Mouse (Mus musculus) cerebellum, adult 11-12 months (tissue): ENCODE measurements around the gene Mov10.
A peak's percentile ranks its signal among the peaks of the same experiment; 100 is the strongest.
"Not testable (repeated sequence)": the region's sequence is repeated elsewhere in the genome, so short reads cannot be mapped to it uniquely, and the experiment has no call there.

Source experiments
- DNase-seq: peaks from one replicate; pipeline ENCODE4 v3.0.0; 2022

Gene Mov10

DNA sequence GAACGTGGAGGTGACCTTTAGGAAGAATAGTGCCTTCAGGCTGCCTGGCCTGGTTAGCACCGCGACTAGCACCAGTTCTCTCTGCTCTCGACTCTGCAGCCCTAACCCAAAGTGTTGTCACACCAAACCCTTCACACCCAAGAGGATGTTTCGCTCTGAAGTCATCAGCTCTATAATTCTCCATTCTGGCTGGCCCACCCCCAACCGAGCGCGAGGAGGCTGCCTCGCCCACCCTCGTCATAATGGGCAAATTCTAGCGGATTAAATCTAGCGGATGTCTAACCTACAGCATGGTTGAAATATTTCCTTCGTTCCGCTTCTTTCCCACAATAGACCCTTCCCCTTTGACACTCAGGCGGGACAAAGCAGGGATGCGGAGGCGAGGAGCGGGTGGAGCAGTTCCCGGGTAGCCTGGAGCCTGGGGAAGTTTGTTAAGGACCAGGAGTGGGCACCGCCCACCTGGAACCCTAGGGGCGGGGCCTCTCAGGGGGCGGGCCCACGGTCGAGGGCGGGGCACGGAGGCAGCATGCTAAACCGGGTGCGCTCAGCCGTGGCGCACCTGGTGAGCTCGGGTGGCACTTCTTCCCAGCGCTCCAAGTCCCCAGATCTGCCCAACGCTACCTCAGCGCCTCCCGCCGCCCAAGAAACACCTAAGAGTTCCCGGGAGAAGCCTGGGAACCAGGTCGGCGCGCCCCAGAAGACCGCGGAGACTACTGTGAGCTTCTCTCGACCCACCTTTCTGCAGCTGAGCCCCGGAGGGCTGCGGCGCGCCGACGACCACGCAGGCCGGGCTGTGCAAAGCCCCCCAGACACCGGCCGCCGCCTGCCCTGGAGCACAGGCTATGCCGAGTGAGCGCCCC, 37.6 kb downstream of the Mov10 start, which contains the start of gene Ppm1j:
Ppm1j (plus strand) TSS at position 496 of the 860 bp plus-strand sequence.
- no peak for DNase-seq

DNA sequence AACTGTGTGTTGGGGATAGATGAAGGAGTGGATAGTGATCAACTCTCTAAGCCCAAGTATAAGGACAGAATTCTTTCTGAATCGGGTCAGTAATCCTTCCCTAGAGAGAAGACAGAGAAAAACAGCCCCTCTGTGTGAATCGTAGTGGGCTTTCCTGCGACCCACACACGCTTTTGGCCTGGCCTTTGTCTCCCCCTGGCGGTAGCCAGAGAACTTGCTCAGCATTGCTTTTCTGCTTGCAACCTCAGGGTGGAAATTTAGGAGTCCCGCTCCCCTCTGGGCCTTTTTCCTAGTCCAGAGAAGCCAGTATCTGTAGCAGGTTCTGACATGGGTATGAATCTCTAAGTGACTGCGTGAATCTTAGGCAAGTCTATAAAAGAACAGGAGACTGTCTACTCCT, 38.4 kb downstream of the Mov10 start:
- no peak for DNase-seq

DNA sequence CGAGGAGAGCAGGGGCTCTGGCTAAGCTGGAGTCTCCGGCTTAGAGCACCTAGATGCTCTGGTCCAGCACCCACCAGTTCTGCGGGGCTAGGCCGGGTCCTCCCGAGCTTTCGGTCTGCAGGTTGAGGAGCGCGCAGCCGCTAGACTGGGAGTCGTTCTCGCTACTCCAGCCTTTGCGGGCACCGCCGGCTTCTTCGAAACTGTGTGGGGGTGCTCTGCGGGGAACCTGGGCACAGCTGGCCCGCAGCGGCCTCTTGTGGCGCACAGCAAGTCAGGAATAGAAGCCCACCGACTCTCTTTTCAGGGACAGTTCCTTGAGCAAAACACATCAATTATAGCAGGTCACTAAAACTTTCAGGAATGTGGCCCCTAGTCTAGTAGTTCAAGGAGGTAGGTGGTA, 41.0 kb downstream of the Mov10 start:
- no peak for DNase-seq

DNA sequence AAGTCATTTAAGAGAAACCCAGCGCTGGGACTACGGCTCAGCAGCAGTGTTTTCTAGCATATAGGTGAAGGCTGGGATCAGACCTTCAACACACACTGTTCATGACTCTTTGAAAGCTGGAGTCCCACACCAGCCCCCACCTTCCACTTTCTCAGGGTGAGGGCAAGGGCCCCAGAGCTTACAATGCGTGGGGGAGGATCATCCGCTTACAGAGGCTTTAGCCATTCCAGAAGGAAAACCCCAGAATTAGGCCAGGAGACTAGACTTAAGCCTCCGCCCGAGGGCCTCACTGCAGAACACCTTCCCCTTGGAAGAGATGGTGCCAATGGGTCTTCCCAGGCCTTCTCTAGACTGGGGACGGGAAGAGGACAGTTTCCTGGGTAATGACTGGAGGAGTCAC, 45.1 kb downstream of the Mov10 start:
- no peak for DNase-seq

DNA sequence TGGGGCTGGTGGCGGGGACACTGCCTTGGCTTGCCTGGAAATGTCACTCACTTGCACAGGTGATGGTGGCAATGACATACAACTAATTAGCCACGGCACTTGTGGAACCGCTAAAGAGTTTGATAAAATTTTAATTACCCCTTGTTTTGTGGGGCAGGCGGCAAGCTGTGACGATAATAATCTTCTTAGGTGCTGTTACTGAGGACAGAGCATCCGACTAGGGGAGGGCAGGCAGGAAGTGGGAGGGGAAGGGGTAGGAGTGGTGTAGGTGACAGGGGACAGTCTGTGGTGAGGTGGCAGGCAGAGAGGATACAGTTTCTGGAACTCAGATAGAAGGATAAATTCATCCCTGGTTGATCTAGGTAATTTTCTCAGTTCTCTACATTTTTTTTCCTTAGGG, 46.9 kb downstream of the Mov10 start:
- DNase-seq: no peak

DNA sequence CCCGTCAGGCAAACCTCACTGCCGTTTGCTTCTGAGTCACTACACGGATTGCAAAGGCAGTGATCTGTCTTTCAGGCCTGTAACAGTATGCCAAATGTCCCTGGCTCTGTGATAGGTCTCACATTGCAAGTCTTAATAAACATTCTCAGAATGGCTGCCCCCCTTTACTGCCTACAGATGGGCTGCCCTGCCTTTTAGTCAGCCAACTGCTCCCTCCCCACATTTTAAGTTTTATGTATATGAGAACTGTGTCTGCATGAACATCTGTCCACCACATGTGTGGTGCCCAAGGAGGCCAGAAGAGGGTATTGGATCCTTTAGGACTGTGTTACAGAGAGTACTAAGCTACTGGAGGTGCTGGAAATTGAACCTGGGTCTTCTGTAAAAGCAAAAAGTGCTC, 47.4 kb downstream of the Mov10 start:
- no peak for DNase-seq

DNA sequence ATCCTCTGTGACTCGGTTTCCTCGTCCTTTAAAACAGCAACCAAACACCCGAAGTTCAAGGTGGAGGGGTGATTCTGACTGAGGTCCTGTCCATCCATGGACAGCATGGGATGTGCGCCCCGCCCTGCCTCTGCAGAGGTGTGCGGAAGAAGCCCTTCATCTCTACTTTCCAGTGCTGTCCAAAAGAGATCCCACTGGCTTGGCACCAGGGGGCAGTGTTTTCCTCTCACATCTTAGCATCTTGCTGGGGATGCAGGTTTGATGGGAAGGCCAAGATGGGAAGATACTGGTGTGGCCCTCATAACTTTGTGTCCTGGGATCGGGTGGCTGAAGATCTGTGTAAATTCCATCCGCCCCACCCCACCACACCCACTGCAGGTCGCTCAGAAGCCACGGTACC, 48.3 kb downstream of the Mov10 start:
- DNase-seq: no peak

DNA sequence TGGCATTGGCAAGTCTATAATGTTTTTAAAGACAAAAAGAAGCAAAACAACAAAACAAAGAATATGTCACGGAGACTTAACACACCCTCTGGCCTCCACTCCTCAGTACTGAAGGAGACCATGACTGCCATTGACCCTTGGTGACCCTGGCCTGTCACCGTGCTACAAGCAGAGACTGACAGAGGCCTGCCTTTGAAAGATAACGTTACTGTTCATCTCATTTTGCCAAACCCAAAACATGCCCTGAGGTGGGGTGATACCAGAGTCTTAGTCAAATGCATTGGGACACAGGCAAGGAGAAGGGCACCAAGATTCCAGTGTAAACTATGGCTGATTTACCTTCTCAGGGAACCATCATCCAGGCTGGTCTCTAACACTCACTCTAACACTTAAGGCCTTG, 49.2 kb downstream of the Mov10 start:
- no peak for DNase-seq

DNA sequence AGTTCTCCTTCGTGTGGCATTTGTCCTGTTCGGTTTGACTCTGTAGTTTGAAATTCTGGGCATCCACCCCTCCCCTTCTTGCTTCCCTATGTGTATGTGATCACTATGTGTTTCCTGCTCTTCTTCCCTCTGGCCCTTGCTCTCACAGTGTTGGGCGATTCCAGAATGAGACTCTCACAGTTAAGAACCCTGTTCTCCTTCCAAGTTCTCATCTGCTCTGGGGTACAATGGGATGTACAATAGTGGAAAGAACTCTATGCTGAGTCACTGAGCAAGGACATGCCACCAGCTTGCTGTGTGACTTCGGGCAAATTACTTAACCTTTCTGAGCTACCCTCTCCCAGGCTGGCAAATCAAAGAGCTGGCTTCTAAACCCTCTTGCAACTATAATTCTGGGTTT, 50.6 kb downstream of the Mov10 start:
- DNase-seq: no peak

DNA sequence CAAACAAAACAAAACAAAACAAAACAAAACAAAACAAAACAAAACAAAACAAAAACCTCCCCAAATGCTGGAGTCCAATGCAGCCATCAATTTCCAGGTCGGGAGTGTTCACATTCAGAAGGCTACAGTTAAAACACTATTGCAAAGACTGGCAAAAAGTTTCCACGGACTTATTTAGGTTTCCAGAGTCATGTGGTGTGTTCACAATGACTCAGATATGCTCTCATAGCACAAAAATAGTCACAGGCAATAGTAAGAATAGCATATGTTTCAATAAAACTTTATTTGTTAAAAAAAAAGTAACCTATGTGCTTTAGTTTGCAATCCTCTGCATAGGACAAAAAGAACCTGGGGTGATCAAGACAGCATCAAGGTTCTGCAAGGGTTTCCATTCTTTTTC, 51.2 kb downstream of the Mov10 start:
- DNase-seq: no peak

DNA sequence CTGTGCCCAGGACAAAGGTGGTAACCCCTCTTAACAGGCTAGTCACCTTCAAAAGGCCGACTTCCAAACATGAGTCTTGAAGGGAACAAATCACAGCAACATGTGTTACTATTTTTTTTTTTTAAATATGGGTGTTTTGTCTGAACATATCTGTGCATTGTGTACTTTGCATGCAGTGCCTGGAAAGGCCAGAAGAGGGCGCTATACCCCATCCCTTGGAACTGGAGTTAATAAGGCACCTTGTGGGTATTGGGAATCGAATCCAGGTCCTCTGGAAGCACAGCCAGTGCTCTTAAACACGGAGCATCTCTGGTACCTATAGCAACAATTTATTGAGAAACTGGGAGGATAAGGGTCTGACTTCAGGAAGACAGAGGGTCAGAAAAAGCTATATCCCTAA, 53.3 kb downstream of the Mov10 start:
- DNase-seq: no peak

DNA sequence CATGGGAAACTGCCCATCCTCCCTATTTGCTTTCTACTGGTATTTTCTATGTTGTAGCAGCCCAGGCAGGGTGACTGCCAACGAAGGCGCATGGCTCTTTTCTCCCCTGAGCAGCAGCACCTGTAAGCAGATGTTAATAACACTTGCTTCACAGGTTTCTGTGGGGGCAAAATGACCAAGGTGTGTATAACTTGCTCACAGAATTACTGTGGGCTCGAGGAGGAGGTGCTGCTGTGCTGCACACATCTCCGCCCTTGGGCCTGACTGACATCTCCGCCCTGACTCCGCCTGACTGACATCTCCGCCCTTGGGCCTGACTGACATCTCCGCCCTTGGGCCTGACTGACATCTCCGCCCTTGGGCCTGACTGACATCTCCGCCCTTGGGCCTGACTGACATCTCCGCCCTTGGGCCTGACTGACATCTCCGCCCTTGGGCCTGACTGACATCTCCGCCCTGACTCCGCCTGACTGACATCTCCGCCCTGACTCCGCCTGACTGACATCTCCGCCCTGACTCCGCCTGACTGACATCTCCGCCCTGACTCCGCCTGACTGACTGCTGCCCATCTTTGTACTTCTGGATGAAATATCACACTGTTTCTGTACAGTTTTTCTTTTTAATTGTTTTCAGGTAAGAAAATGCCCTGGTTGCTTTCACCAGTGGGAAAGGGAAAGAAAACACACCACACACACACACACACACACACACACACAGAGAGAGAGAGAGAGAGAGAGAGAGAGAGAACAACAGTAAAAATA, 56.1 kb downstream of the Mov10 start:
- not testable (repeated sequence) for DNase-seq

DNA sequence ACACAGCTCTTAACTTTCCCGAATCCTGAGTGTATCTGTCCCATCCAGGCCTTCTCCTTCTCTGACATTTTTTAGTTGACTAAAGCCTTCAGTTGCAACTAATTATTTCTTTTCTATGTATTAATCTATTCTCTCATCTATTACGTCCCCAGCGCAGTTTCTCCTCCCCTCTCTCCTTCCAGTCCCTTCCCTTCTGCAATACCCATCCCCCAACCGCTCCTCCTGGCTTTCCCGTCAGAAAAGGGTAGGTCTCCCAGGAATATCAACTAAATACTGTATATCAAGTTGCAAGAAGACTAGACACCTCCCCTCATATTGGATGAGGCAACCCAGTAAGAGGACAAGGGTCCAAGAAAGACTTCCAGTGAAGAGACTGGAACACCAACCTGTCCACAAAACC, 59.5 kb downstream of the Mov10 start:
- DNase-seq: no peak

DNA sequence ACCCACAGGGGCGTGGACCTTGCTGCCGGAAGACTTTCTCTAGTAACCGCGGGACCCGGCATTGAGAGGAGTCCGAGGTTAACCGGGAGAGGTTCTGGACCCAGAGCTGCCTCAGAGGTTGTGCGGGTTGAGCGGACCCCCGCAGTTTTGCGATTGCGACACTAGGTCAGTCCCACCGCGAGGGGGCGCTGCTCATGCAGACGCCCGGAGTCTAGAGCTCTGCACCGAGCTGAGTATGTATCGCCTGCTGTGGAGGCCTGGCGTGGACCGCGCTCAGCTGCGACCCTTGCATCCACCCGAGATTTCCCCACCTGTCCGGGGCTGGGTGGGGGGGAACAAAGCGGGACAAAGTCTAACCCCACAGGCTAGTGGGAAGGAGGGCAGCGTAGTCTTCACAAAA, 60.0 kb downstream of the Mov10 start:
- peak; percentile 23 for DNase-seq

DNA sequence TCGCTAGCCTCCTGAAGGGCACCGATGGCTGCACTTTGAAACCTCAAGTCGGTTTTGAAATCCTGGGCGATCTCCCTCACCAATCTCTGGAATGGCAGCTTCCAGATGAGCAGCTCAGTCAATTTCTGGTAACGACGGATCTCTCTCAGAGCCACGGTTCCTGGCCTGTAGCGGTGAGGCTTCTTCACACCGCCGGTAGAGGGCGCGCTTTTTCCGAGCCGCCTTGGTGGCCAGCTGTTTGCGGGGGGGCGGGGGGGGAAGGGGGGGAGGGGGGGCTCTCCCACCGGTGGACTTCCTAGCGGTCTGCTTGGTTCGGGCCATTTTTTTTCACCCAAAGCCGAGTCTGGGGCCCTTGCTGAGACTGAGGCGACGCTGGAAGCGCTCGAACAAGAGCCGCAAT, 65.5 kb downstream of the Mov10 start:
- DNase-seq: not testable (repeated sequence)
